Mouse (Mus musculus): Measurements from ENCODE around the gene Arpc1b. TPM values are rescaled to one million over a fixed set of nuclear protein-coding genes. Genes with fewer than 3 reads are reported as not detected.
"Not testable (repeated sequence)": the region's sequence is repeated elsewhere in the genome, so short reads cannot be mapped to it uniquely, and the experiment has no call there.

The Arpc1b gene
- total RNA-seq (2021), result 100 to 1,000 TPM; 124 to 142 TPM
- long read RNA-seq, experiment 1, transcript Arpc1b-201 (10 exons, 3,105 nt), result major isoform, 120 of 143 reads
- long read RNA-seq, experiment 1, partial matches to known transcripts, result 9 of 143 reads
- long read RNA-seq, experiment 1, other reads (novel, unspliced or antisense), result 14 of 143 reads
- long read RNA-seq, experiment 2, transcript Arpc1b-201 (10 exons, 3,105 nt), result major isoform, 128 of 150 reads
- long read RNA-seq, experiment 2, partial matches to known transcripts, result 8 of 150 reads
- long read RNA-seq, experiment 2, other reads (novel, unspliced or antisense), result 13 of 150 reads

DNA sequence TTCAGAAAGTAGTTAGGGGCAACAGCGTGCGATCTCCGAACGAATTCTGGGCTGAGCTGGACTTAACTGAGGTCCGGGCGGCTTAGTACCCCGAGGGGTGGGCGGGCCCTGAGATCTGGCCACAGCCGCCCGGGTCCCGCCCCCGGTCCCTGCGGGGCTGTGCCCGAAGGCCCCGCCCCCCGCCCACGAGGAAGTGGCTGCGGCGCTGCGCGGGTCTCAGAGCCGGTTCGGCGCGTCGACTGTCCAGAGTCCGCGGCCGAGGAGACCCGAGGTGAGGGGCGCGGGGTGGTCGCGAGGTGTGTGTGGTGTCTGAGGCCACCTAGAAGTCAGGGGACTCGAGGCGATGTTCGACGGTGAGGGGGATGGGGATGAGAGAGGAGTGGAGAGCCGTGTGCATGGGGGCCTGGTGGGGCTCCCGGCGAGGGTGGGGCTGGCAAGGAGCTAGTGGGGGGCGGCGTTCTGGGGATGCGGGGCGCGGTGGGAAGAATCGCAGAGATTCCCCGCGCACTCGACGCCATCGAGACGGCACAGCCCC, at the start of gene Arpc1b:
Gene Arpc1b, plus strand, starts transcription at position 145 of the 535 bp plus-strand sequence.
- peak; percentile 61 to 82 for DNase-seq (ENCODE audit: low spot score in 2 of 2)

DNA sequence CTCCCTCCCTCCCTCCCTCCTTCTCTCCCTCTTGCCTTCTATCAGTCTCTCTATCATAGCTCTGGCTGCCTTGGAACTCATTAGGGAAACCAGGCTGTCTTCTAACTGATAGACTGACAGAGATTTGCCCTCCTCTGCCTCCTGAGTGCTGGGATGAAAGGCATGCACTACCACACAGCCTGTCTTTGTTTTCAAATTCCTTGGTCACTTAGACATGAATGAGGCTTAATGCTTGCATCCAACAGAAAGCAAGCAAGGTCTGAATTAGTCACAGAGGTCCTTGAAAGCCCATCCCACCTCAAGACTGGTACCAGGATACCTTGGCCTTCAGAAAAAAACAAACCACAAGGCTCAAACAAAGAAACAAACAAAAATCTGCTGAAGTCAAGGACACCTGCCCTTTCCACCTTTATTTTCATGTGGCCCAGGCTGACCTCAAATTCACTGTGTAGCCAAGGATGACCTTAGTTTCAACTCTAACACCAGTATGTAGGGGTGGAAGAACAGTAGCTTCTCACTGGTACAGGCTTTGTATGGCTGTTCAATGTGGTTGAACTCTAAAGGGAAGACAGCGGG, 49.2 kb upstream of the Arpc1b start:
- no peak for DNase-seq (ENCODE audit: low spot score in 2 of 2)

DNA sequence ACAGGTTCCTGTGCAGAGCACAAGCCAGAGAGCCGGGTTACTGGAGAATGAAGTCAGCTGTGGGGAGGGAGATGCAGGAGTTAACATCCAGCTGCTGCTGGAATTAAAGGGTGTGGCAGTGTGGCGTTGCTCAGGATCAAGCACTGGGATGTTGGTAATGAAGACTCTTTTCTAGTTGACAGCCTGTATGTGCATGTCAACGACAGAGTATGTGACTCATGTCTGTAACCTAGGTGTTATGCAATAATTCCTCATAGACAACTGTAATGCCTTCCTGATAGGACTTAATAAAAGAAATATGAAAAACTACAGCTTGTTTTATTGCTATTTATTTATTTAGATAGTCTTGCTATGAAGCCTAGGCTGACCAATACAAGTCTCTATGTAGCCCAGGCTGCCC, 45.2 kb upstream of the Arpc1b start:
- no peak for DNase-seq (ENCODE audit: low spot score in 2 of 2)

DNA sequence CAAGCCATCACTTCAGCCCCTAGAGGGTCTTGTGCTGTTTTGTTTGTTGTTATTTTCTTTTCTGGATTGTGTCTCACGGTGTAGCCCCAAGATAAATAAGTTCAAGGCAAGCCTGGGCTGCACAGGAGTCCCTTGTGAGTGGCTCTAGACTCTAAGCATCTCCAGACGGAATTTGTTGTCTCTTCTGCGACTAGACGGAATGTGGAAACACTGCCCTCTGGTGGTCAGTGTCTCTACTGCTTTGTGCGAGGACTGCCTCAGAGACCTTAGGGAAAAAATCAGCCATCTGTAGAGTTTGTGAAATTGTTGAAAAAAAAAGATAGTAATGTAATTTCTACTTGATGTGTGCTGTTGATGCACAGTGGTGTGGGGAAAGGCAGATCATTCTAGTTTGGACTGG, 44.3 kb upstream of the Arpc1b start:
- peak; percentile 48 to 75 for DNase-seq (ENCODE audit: low spot score in 2 of 2)

DNA sequence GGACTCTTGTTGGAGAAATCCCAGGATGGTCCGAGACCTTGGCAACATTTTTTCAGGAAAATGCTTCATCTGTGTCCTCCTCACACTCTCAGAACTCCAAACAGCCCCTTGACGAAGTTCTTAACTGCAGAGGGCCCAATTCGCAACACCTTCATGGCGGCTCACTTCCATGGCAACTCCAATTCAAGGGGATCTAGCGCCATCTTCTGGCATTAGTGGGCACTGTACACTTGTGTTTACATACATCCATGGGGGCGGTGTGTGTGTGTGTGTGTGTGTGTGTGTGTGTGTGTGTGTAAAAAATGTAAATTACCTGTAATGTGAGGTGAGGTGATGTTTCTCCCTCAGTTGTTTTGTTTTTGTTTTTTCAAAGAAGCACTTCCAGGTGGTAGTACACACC, 42.7 kb upstream of the Arpc1b start:
- DNase-seq (ENCODE audit: low spot score in 2 of 2), result no peak

DNA sequence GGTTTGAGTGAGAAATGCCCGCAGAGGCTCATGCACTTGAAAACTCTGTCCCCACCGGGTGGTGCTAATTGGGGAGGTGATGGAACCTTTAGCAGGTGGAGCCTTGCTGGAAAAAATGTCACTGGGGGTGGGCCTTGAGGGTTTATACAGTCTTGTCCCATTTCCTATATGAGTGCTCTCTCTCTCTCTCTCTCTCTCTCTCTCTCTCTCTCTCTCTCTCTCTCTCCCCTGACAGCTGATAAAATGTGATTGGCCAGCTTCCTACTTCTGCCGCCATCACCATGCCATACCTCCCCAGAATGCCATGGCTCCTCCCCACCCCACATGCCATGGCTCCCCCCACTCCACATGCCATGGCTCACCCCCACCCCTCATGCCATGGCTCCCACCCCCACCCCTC, 38.9 kb upstream of the Arpc1b start:
- DNase-seq (ENCODE audit: low spot score in 2 of 2), result no peak

DNA sequence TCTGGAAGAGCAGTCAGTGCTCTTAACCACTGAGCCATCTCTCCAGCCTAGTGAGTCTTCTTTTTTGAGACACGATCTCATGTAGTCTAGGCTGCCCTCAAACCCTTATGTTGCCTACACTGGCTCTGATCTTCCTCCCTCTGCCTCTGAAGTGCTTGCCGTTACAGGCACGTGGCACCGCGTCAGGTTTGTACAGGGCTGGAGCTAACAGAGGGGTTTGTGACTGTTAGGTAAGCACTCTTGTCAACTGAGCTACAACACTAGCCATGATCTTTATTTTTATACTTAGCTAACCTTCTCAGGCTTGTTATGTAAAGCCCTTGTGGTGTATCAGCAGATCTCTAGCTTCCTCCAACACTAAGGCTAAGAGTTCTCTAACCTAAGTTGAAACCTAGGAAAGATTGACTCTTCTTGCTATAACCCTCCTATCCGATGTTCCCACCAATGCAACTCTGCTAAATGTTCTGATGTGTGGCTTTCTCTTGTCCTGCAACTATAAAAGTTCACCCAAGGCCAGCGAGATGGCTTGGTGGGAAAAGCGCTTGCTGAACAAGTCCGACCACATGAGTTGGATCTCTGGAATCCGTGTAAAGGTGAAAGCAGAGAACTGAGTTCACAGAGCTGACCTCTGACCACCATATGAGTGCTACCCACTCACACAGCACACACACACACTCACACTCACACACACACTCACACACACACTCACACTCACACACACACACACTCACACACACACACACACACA, 32.0 kb upstream of the Arpc1b start:
- no peak for DNase-seq (ENCODE audit: low spot score in 2 of 2)

DNA sequence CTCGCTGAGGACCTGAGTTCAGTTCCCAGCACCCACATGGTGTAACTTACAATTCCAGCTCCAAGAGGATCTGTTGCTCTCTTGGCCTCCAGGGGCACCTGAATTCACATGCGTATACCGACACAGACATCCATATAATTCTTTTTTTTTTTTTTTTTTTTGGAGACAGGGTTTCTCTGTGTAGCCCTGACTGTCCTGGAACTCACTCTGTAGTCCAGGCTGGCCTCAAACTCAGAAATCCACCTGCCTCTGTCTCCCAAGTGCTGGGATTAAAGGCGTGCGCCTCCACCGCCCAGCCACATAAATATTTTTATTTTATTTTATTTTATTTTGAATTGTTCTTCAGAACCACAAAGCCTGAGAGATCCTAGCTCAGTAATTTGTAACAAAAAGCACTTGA, 30.8 kb upstream of the Arpc1b start:
- not testable (repeated sequence) for DNase-seq (ENCODE audit: low spot score in 2 of 2)

DNA sequence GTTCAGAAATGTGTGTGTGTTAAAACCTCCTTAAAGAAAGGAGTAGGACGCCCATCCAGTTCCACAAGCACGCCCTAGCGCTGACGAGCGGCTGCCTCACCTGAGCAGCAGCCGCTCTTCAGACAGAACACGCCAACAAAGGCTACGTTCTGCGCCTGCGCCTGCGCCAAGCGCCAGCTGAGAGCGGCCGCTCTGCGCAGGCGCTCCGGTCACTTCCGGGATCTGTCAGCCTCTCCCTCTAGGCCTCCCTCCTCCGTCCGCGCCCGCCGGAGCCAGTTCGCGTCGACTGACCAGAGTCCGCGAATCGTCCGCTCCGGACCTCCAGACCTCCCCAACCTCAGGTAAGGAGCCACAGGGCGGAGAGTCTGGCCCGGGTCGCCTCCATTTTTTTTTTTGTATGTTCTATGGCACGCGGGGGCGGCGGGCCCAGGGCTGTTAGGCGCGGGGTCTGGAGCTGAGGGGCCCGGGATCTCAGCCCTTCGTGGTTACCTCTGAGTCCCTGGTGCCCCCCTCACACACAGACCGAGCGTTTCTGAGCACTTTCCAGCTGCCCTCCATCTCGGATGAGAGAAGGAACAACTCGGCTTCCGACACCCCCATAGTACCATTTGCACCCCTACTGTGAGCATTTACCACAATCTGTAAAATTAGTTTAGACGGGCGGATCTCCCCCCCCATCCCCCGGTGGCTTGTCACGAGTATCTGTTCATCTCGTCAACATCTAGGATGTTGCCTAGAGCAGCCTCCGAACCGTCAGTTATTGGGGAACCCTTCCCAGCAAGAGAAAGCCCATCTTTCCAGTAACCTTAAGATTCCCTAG, 30.2 kb upstream of the Arpc1b start, which contains the start of the genes Arpc1a and Kpna7:
Gene Arpc1a, plus strand, starts transcription at position 199 of the 820 bp plus-strand sequence.
Gene Kpna7, minus strand, starts transcription at position 399 of the 820 bp plus-strand sequence.
- peak; percentile 88 to 95 for DNase-seq (ENCODE audit: low spot score in 2 of 2)

DNA sequence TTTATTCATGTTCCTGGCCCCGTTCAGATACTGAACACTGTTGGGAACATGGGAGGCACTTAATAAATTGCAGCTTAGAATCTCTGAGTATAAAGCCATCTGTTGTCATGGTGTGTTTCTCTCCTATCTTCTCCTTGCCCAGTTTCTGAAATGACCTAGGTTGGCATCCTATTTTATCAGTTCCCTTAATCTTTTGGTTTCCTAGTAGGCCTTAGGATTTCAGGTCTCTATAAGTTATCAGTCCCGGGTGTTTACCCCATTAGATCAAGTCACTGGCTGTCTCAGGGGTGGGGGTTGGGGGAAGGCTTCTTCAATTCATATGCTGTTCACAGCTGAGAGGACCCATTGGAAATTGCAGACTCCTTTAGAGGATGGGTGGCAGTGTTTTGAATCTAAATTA, 29.2 kb upstream of the Arpc1b start:
- no peak for DNase-seq (ENCODE audit: low spot score in 2 of 2)

DNA sequence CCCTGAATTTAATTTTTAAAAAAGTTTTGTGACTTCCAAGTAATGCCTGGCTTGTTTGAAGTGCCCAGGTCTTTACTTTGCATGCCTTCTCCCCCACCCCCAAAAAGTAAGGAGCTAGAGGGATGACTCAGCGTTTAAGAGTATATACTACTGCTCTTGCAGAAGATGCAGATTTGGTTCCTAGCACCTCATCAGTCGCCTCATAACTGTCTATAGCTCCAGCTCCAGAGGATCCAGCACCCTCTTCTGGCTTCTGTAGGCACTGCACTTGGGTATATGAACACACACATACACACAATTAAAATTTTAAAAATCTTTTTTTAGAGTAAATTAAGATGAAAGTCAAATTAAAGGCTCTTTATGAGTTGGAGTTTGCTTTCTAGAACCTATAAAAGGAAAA, 25.8 kb upstream of the Arpc1b start:
- DNase-seq (ENCODE audit: low spot score in 2 of 2), result no peak

DNA sequence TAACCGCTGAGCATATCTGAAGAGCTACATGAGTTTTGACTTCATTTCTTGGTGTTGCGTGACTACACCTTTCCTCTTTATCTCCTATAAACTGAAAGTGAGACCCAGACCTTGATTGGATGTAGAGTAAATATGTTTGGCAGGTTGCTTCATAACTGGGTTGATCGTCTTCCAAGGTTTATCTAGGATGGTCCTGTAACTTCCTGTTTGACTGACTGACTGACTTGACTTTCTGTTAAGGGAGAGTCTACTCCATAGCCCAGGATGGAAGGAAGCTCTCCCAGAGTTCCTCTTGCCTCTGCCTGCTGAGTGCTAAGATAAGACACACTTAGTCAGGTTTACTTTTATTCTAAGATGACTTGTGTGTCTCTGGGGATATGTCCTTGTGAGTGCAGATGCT, 24.1 kb upstream of the Arpc1b start:
- no peak for DNase-seq (ENCODE audit: low spot score in 2 of 2)

DNA sequence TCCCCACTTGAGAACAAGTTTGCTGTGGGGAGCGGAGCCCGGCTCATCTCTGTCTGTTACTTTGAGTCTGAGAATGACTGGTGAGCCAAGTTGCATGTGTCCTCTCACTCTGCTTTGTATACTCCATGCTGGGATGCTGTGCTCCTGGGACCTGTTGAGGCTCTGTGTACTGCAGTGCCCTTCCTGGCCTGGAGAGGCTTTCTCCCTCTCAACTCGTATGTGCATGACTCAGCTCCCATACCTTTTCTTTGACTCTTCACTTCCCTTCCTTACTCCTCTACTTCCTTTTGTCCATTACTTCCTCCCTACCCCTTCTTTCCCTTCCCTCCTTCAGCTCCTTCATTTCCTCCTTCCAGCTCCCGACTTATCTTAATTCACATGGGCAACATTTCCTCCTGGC, 17.8 kb upstream of the Arpc1b start:
- no peak for DNase-seq (ENCODE audit: low spot score in 2 of 2)

DNA sequence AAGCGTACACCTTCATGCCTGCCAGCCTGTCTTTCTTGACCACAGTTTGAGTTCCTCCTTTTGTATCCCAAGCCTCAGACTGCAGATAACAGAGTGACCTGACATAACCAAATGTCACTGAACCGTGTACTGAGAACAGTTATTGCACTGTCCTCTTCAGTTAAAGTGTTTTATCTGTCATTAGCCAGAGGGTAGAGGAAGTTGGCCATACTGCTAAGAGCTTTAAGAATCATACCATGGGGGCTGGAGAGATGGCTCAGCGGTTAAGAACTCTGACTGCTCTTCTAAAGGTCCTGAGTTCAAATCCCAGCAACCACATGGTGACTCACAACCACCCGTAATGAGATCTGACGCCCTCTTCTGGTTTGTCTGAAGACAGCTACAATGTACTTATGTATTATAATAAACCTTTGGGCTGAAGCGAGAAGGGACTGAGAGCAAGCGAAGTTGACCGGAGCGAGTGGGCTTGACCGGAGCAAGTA, 15.6 kb upstream of the Arpc1b start:
- DNase-seq (ENCODE audit: low spot score in 2 of 2), result no peak

DNA sequence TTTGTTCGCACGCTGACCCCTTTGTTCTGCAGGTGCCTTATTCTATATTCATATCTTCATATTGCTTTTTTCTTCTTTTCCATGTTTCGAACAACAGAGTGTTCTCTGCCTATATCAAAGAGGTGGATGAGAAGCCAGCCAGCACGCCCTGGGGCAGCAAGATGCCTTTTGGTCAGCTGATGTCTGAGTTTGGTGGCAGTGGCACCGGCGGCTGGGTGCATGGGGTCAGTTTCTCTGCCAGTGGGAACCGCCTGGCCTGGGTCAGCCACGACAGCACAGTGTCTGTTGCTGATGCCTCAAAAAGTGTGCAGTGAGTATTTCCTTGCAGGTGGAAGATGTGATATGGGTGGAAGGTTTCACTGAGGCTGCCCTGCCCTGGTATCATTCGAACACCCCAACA, 13.1 kb upstream of the Arpc1b start:
- no peak for DNase-seq (ENCODE audit: low spot score in 2 of 2)

DNA sequence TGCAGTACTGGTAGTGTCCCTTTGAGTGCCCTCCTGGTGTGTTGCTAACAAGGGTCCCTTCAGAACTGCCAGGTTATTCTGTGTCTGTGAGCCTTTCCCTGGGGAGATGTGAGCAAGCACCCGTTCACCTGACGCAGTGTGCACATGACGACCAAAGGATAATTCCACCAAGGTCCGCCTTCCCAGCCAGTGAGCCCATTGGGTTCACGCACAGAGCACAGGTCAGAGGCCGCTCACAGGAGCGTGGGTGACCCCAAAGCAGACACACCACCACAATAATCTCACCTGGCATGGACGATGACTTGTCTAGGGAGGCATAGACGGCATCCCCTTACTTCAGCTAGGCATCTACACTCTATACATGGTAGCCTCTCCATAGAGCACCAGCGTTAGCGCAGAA, 12.6 kb upstream of the Arpc1b start:
- not testable (repeated sequence) for DNase-seq (ENCODE audit: low spot score in 2 of 2)

DNA sequence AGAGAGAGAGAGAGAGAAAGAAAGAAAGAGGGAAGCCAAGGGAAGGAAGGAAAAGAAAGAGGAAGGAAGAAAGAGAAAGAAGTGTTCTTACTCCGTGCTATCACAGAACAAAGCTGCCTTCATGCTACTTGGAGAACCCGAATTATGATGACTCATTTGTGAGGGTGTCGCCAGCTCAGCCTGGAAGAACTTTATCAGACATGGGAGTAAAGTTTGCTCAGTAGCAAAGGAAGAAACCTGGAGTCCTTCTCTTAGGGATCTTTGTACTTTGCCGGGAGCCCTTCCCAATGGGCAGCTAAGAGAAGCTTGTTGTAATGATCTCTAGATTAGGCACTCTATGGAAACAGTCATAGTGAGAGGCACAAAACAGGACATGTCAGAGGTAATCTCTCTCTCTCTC, 11.3 kb upstream of the Arpc1b start:
- DNase-seq (ENCODE audit: low spot score in 2 of 2), result no peak

DNA sequence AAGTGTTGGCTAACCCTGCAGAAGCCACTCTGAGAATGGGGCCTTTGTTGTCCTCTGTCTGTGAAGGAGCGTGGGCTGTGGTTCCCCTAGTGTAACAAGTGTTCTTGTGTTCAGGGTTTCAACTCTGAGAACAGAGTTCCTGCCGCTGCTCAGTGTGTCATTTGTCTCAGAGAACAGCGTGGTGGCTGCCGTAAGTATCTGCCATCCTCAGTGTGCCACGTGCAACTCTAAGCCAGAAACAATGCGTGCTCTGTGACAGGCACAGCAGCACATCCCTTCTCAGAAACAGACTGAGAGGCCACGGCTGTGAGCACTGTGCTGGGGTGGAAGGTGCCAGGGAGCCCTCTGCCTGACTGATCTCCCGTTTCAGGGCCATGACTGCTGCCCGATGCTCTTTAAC, 9.7 kb upstream of the Arpc1b start:
- DNase-seq (ENCODE audit: low spot score in 2 of 2), result no peak

DNA sequence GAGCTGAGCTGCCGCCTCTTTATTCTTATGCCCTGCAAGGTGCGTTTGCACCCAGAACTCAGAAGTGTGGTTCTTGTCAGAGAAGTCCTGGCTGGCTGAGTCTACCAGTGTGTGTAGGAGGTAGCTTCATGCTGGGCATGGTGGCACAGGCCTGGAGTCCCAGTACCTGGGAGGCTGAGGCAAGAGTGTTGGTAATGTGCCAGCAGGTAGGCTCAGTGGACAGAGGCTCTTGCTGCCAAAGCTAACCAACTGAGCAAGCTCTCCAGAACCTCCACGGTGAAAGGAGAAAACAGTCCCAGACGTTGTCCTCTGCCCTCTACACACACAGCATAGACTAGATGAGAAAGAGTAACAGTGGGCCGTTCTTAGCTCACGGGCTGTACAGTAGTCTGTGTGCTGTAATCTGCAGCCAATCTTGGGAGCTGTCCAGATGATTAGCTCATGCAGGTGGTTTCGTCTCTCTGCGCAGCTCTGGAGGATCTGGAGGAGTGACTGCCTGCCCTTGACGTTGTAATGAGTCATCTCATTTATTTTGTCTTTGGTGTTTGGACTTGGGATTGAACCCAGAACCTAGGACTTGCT, 8.2 kb upstream of the Arpc1b start:
- DNase-seq (ENCODE audit: low spot score in 2 of 2), result no peak

DNA sequence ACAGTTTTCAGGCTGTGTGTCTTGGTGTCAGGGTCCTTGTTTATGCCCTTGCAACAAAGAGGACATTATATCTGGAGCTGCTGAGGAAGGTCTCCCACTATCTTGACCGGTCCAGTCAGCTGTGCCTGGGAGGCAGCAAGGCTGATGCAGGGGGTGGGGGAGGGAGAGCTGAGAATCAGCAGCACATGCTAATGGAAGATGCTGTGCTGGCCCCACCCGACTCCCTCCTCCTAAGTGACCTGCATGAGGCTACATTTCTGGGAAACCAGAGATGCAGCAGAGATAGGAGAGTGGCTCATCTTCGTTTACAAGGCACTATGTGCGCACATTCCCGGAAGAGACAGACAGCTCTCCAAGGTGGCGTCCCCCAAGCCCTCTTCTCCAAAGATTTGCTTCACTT, 3.6 kb upstream of the Arpc1b start:
- DNase-seq (ENCODE audit: low spot score in 2 of 2), result no peak

DNA sequence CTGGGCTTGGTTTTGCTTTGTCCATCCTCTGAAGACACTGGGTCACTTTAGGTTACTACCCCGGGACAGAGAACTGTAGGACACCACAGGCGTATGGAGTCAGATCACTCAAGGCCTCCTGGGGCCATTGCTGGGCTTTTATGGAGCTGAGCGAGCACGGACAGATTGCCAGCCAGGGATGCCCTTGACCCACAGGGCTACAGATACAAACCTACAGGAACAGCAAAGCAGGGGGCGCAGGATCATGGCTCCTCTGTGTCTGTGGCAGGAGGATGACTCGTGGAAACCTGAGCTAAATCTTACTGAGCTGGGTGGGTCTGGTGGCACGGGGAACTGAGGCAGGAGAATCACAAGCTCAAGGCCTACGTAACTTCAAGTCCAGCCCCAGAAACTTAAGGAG, 1.4 kb upstream of the Arpc1b start:
- DNase-seq (ENCODE audit: low spot score in 2 of 2), result no peak
